Mouse (Mus musculus): ENCODE measurements around the gene Shc2.

DNA sequence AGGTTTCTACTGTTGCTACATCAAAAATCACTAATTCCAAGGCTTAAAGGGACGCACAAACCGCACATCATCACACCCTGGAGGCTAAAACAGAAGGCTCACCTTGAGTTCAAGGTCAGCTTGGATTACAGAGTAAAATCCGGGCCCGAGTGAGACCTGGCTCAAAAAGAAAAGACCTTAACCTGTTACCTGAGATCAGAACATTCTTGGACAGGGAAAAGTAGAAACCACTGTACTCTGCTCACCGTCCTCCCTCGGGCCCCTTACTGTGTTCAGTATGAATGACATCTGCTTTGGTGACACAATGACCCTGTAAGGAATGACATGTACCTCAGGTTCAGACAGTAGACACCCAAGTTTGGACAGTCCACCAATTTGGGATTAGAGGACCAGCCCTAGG, 62.9 kb downstream of the Shc2 start:
- TF ChIP-seq POLR2A (IDR thresholded peaks at IDR 0.05; ENCODE audit: insufficient read depth, low read depth, low read length) (no peak), EP300 (IDR thresholded peaks at IDR 0.05; ENCODE audit: insufficient read depth, low read depth, low read length) (no peak)

All from heart, adult 2 months (tissue).